Mouse (Mus musculus) kidney, adult 2 months (tissue): ENCODE results near the gene Cyp26b1.

Source experiments
- CTCF ChIP-seq: fragments of 200-500 bp; conservative IDR thresholded peaks from 2 replicates; pipeline ENCODE4 v1.5.1; 2011; ENCODE audit warnings: low read depth, mild to moderate bottlenecking, control low read depth, low read length, moderate library complexity, mixed read lengths; ENCODE audit not compliant: insufficient read depth, insufficient read length
- POLR2A ChIP-seq: fragments of 200-500 bp; IDR thresholded peaks from one replicate; pipeline ENCODE4 v1.6.1; 2011; ENCODE audit warnings: low read depth, low read length, control low read depth

DNA sequence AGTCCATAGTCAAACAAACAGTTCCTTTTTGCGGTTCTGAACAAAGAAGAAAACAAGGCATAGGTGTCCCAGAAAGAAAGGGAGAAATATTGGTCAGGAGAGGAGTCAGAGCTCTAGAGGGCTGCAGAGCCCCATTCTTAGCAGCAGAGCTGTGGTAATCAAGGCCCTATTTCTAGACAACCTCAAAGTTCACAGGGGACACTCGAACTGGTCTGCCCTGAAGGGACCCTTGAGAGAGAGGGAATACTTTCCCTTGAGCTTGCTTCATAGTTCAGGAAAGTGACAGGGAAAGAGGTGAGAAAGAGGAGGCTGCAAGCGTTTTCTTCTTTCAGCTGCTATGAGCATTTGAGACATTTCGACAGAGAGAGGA is 47.3 kb upstream of the Cyp26b1 start:
- TF ChIP-seq CTCF (0 out of 2 replicates have a peak, but pooled peaks have one; percentile 2), POLR2A (no peak)
